Mouse (Mus musculus) stomach, postnatal 0 days (tissue): ENCODE measurements around the gene Aqr.

Experiments used
- CTCF ChIP-seq: IDR thresholded peaks from 2 replicates; pipeline ENCODE4 v1.5.1; 2016; ENCODE audit warnings: antibody characterized with exemption, low read depth, mild to moderate bottlenecking, moderate library complexity
- EP300 ChIP-seq: optimal IDR thresholded peaks from 2 replicates; pipeline ENCODE3; 2016; ENCODE audit warnings: antibody characterized with exemption

DNA sequence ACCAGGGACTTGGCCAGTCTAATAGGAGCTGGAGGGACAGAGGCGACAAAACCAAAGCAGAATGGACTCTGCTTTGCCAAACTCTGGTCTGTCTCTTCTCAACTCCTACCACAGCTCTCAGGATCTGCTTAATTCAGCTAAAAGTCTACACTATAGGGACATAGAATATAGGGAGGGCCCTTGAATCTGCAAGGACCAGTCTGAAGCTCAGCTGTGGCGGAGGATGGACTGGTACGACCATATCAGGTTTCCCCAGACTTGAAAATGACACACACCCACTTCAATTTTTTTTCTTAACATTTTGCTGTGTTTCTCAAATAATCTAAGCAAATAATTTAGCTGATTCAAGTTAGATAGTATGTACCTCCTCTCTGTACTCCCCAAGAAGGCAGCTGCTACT lies 69.6 kb downstream of the Aqr start:
- no peak for TF ChIP-seq CTCF
- no peak for TF ChIP-seq EP300
